Mouse (Mus musculus) limb, embryonic 14.5 days (tissue): ENCODE data around the gene Tnfrsf13c. TPM values are rescaled to one million over a fixed set of nuclear protein-coding genes. Genes with fewer than 3 reads are reported as not detected.

Source experiments
- ATAC-seq: fragments of 200-750 bp; cut with Nextera tagmentation; 2 replicates; pipeline ENCODE4 v1.8.0; 2017; ENCODE audit warnings: low read depth, moderate number of reproducible peaks, moderate TSS enrichment; ENCODE audit not compliant: low FRiP score
- DNase-seq: peaks from one replicate; pipeline ENCODE4 v3.0.0-alpha.2; 2015; ENCODE audit warnings: low spot score
- H3K27ac ChIP-seq: fragments of 300-500 bp; sonication (generic); replicated peaks from 2 replicates; pipeline ENCODE4 v1.5.1; 2014; ENCODE audit warnings: low read depth, mild to moderate bottlenecking, low read length, moderate library complexity, mixed read lengths
- H3K27me3 ChIP-seq: fragments of 300-500 bp; sonication (generic); 2 replicates; pipeline ENCODE4 v1.6.1; 2014; ENCODE audit warnings: low read length, mixed read lengths; ENCODE audit not compliant: control insufficient read depth, insufficient read depth
- H3K36me3 ChIP-seq: fragments of 300-500 bp; sonication (generic); 2 replicates; pipeline ENCODE4 v1.6.1; 2014; ENCODE audit warnings: mild to moderate bottlenecking, low read length, moderate library complexity, mixed read lengths; ENCODE audit not compliant: control insufficient read depth, insufficient read depth
- H3K4me1 ChIP-seq: fragments of 300-500 bp; sonication (generic); 2 replicates; pipeline ENCODE4 v1.6.1; 2014; ENCODE audit warnings: antibody characterized with exemption, low read length, mixed read lengths; ENCODE audit not compliant: control insufficient read depth, insufficient read depth
- H3K4me2 ChIP-seq: fragments of 300-500 bp; sonication (generic); replicated peaks from 2 replicates; pipeline ENCODE4 v1.6.1; 2014; ENCODE audit warnings: low read depth, mild to moderate bottlenecking, low read length, moderate library complexity; ENCODE audit not compliant: severe bottlenecking
- H3K4me3 ChIP-seq: fragments of 300-500 bp; sonication (generic); replicated peaks from 2 replicates; pipeline ENCODE4 v1.5.1; 2014; ENCODE audit warnings: low read length
- H3K9ac ChIP-seq: fragments of 300-500 bp; sonication (generic); 2 replicates; pipeline ENCODE4 v1.6.1; 2014; ENCODE audit warnings: mild to moderate bottlenecking, low read depth, low read length, moderate library complexity; ENCODE audit not compliant: severe bottlenecking
- H3K9me3 ChIP-seq: fragments of 300-500 bp; sonication (generic); 2 replicates; pipeline ENCODE4 v1.6.1; 2016; ENCODE audit warnings: low read length; ENCODE audit not compliant: control insufficient read depth
- POLR2A ChIP-seq: fragments of 200-500 bp; IDR thresholded peaks from 2 replicates; pipeline ENCODE4 v1.8.0; 2012; ENCODE audit warnings: inconsistent platforms, mild to moderate bottlenecking, moderate library complexity, borderline replicate concordance; ENCODE audit not compliant: insufficient read depth, insufficient read length; ENCODE audit errors: extremely low read depth
- WGBS: fragments of 180-500 bp; shearing (Covaris S2); extraction: QIAGEN DNeasy Blood & Tissue Kit; methylation state at CpG from one replicate; pipeline ENCODE4 v1.1.7; 2014; 5-methylcytosine and 5-hydroxymethylcytosine counted together
- polyA plus RNA-seq, 2 experiments: library from polyadenylated mRNA; depleted of rRNA in 1 of 2; stranded (reverse) in 1 of 2; unstranded in 1 of 2; fragments of >200 nt; fragmentation: Nextera tagmentation in 1 of 2; extraction: Ambion mirVana in 1 of 2; gene quantifications; 2 replicates each; pipeline versions ENCODE4 v1.2.1 to v1.2.3; 2012 to 2014

The Tnfrsf13c gene
- polyA plus RNA-seq, 2 experiments: 0.22 to 0.29 TPM

GRCm38 (mm10) chr15:82266356-82266755 is 42.2 kb upstream of the Tnfrsf13c start:
- Histone ChIP-seq H3K4me2 (no peak overlapping the region), H3K4me1 (no peaks in the 10 kb centered on the region), H3K27me3 (no peaks in the 10 kb centered on the region), H3K9me3 (no peaks in the 10 kb centered on the region), H3K36me3 (no peaks in the 10 kb centered on the region), H3K9ac (no peak overlapping the region), H3K27ac (no peak overlapping the region), H3K4me3 (no peak overlapping the region)
- ATAC-seq (peak; percentile 47; the same call in 1 of the 2 replicates), DNase-seq (peak; percentile 63)
- 0 out of 2 replicates have a peak, but pooled peaks have one; percentile 16 for TF ChIP-seq POLR2A
- WGBS: 8% methylated on average over 6 of the region's 6 CpGs

DNA sequence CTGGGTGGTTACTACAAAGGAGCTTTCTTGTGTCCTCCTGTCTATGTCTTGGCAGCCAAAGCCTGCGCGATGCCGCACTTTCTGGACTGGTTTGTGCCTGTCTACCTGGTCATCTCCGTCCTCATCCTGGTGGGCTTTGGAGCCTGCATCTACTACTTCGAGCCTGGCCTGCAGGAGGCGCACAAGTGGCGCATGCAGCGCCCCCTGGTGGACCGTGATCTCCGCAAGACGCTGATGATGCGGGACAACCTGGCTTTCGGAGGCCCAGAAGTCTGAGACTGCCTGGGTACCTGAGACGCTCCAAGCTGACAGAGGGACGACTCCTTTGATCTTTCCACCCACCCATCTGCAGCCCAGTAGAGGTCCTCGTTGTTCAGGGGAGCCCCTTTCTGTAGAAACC is 35.3 kb upstream of the Tnfrsf13c start:
- no peak overlapping the region for H3K27ac ChIP-seq
- no peaks in the 10 kb centered on the region for H3K27me3 ChIP-seq
- H3K9me3 ChIP-seq: no peaks in the 10 kb centered on the region
- no peaks in the 10 kb centered on the region for H3K4me1 ChIP-seq
- no peak overlapping the region for H3K4me2 ChIP-seq
- 10% methylated on average over 16 of the region's 16 CpGs for WGBS
- ATAC-seq: no peak
- DNase-seq: no peak
- no peaks in the 10 kb centered on the region for H3K36me3 ChIP-seq
- H3K4me3 ChIP-seq: no peak overlapping the region
- TF ChIP-seq POLR2A: no peak
- no peak overlapping the region for H3K9ac ChIP-seq

GRCm38 (mm10) chr15:82255944-82256383 is 31.8 kb upstream of the Tnfrsf13c start:
- ATAC-seq: peak; percentile 26; the same call in 1 of the 2 replicates
- H3K27me3 ChIP-seq: no peaks in the 10 kb centered on the region
- WGBS: 18% methylated on average over 10 of the region's 10 CpGs
- H3K9me3 ChIP-seq: no peaks in the 10 kb centered on the region
- no peak overlapping the region for H3K27ac ChIP-seq
- no peak overlapping the region for H3K4me3 ChIP-seq
- no peaks in the 10 kb centered on the region for H3K4me1 ChIP-seq
- H3K36me3 ChIP-seq: no peaks in the 10 kb centered on the region
- no peak overlapping the region for H3K4me2 ChIP-seq
- H3K9ac ChIP-seq: no peak overlapping the region
- TF ChIP-seq POLR2A: no peak
- DNase-seq: no peak

GRCm38 (mm10) chr15:82255248-82255647 is 31.1 kb upstream of the Tnfrsf13c start:
- DNase-seq (no peak), ATAC-seq (no peak)
- no peak overlapping the region for H3K27ac ChIP-seq
- TF ChIP-seq POLR2A: no peak
- WGBS: 51% methylated on average over 4 of the region's 4 CpGs
- H3K4me3 ChIP-seq: no peak overlapping the region
- H3K36me3 ChIP-seq: no peaks in the 10 kb centered on the region
- no peak overlapping the region for H3K4me2 ChIP-seq
- no peak overlapping the region for H3K9ac ChIP-seq
- no peaks in the 10 kb centered on the region for H3K27me3 ChIP-seq
- no peaks in the 10 kb centered on the region for H3K9me3 ChIP-seq
- no peaks in the 10 kb centered on the region for H3K4me1 ChIP-seq

DNA sequence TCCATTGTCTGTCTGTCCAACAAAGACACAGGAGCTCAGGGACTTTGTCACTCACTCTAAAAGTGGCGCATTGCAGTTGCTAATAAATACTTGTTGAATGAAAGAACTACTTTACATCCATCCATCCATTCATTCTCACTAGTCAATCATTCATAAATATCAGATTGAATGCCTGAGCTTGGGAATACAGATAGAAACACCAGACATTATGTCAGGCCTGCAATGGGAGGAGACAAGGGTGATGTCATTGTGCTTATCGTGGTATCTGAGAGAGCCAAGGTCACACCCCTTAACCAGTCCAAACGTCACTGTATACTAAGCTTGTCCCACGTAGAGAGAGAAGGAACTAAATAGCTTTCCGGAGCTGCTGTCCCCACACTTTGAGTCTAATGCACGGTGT is 27.9 kb upstream of the Tnfrsf13c start, which contains the start of gene 1500009C09Rik:
Gene 1500009C09Rik (plus strand): TSS at position 301 of the 400 bp plus-strand sequence.
- Histone ChIP-seq H3K4me3 (no peak within 1 kb of the TSS), H3K9ac (no peak within 1 kb of the TSS), H3K27ac (no peak within 1 kb of the TSS), H3K4me2 (no peak within 1 kb of the TSS), H3K36me3 (no peaks in the 10 kb centered on the region), H3K27me3 (no peaks in the 10 kb centered on the region), H3K9me3 (no peaks in the 10 kb centered on the region), H3K4me1 (no peaks in the 10 kb centered on the region)
- no peak for DNase-seq
- no peak for TF ChIP-seq POLR2A
- WGBS: 91% methylated on average over 6 of the region's 6 CpGs
- ATAC-seq: no peak

DNA sequence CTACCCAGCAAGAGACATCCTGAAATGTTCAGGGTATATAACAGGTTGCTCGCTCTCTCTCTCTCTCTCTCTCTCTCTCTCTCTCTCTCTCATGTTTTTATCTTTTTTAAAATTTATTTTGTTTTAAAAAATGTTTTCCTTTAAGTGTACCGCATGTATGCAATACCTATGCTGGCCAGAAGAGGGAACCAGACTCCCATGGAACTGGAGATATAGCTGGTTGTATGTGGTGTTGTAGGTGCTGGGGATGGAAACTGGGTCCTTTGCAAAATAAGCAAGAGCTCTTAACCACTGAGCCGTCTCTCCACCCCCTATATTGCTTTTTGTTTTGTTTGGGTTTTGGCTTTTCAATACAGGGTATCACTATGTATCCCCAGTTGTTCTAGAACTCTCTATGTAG is 27.4 kb upstream of the Tnfrsf13c start:
- Histone ChIP-seq H3K27ac (no peak overlapping the region), H3K9ac (no peak overlapping the region), H3K4me1 (no peaks in the 10 kb centered on the region), H3K27me3 (no peaks in the 10 kb centered on the region), H3K36me3 (no peaks in the 10 kb centered on the region), H3K4me3 (no peak overlapping the region), H3K9me3 (no peaks in the 10 kb centered on the region), H3K4me2 (no peak overlapping the region)
- TF ChIP-seq POLR2A: no peak
- WGBS: 94% methylated on average over 3 of the region's 3 CpGs
- DNase-seq (no peak), ATAC-seq (no peak)
